Mouse (Mus musculus) gastrocnemius, adult 2 months (tissue): Measurements from ENCODE around the gene Ccdc190. TPM values are rescaled to one million over a fixed set of nuclear protein-coding genes. Genes with fewer than 3 reads are reported as not detected.

Experiments used
- DNase-seq: peaks from one replicate; pipeline ENCODE4 v3.0.0; 2022
- H3K27ac ChIP-seq: fragments of 200-600 bp; 2 replicates; pipeline ENCODE4 v1.8.1; 2022; ENCODE audit warnings: mild to moderate bottlenecking
- H3K4me3 ChIP-seq: fragments of 200-600 bp; 2 replicates; pipeline ENCODE4 v1.8.1; 2022; ENCODE audit warnings: mild to moderate bottlenecking, moderate library complexity
- CTCF ChIP-seq: fragments of 200-600 bp; IDR thresholded peaks from 2 replicates; pipeline ENCODE4 v1.8.1; 2022; ENCODE audit warnings: antibody characterized with exemption, mild to moderate bottlenecking, moderate library complexity
- intact Hi-C: fragments of 180-260 bp; cut with DNase I; formaldehyde crosslinking; loops from one replicate; pipeline ENCODE4 v1.15.1; 2025
- long read RNA-seq, 2 experiments: library from polyadenylated mRNA; stranded (forward); transcript quantifications; one replicate each; pipeline ENCODE4 v2.0.0; 2021
- total RNA-seq, 2 experiments: library from RNA; stranded (reverse); gene quantifications; 2 replicates each; pipeline ENCODE4 v1.2.3; 2021

Ccdc190 gene
- total RNA-seq = not detected
- long read RNA-seq, experiment 1 = 0 reads
- long read RNA-seq, experiment 2 = 0 reads

DNA sequence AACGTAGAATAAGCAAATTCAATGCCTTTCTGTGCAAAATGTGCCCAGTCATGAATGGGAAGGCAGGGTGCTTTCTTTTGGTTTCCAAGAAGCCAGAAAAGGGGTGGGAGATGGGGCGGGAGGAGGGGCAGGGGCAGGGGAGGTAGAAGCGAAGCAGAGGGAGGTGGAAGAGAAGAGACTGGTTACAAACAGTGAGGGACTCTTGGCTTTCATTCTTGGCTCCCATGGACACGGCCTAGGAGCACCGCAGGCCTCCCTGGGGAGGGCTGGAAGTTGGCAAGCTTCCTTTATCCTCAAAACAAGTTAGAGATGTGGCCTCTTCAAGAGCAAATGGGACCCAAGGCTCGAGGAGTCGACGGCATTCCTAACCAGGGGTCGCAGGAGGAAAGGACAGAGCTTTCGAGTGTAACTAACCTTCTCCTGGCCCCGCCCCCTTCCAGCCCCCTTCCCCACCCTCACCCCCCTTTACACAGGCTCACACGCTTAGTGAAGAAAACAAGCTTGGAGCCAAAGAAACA lies at the start of gene Ccdc190:
Gene Ccdc190, plus strand, starts transcription at position 195 of the 518 bp plus-strand sequence.
- Histone ChIP-seq H3K27ac (no peak within 1 kb of the TSS), H3K4me3 (peak within 1 kb of the TSS; percentile 13; the same call in 1 of the 2 replicates)
- peak; percentile 65 for DNase-seq
- no peak for TF ChIP-seq CTCF
- intact Hi-C loops = no loop called here

DNA sequence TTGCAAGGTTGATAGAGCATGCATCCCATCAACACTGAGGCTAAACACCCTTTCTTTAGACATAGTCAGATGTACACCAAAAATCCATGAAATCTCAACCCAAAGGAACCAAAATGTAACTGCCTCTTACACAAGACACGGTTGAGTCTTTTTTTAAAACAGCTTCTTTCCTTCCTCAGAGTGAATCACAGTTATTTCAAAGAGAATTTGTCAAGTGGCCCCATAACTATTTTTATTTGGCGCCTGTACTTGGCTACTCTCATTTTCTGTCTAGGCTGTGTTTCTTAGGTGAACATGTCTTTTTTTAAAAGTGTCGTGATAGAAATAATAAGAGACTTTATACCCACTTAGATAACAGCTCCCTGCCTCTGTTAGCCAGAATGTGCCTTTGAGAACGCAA lies 49.4 kb upstream of the Ccdc190 start:
- H3K27ac ChIP-seq = no peak overlapping the region
- no peak overlapping the region for H3K4me3 ChIP-seq
- intact Hi-C loops = no loop called here
- DNase-seq = no peak
- no peak for TF ChIP-seq CTCF

DNA sequence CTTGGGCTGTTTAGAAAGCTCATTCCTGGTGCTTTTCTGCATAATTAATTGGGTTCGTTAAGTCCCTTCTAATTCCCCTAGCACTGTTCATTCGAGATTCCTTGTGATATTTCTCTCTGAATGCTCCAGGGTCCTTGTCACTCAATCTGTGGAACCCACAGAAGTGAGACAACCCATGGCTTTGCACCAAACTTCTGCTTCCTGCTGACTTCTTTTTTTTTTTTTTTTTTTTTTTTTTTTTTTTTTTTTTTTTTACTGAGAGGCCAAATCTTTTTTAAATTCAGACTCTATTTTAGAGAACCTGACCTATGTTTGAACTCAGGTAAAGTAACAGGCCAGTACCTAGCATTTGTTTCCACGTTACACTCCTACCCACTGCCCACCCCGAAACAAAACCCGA lies 48.3 kb upstream of the Ccdc190 start:
- DNase-seq = no peak
- intact Hi-C loops = no loop called here
- Histone ChIP-seq H3K4me3 (no peak overlapping the region), H3K27ac (no peak overlapping the region)
- TF ChIP-seq CTCF = no peak

DNA sequence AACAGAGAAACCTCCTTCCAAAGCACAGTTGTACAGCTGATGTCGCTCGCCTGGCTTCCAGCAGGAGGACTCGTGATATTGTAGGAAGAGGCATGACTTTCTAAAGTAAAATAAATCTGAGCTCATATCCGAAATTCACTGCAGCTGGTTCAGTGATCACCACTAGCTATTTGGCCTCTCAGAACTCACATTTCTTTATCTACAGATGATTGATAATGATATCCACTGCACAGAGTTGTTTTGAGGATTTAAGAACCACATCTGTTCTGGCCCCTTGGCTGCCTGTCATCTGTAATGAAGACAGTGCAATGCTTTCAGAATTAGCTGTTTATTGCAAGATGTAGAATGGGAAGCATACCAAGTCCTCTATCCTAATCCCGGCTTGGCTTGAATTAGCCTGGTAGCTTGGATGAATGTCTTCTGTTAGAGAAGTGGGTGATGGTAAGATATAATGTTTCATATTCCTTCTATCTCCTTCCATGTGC lies 45.3 kb upstream of the Ccdc190 start:
- Histone ChIP-seq H3K27ac (no peak overlapping the region), H3K4me3 (no peak overlapping the region)
- no peak for TF ChIP-seq CTCF
- intact Hi-C loops = no loop called here
- no peak for DNase-seq

DNA sequence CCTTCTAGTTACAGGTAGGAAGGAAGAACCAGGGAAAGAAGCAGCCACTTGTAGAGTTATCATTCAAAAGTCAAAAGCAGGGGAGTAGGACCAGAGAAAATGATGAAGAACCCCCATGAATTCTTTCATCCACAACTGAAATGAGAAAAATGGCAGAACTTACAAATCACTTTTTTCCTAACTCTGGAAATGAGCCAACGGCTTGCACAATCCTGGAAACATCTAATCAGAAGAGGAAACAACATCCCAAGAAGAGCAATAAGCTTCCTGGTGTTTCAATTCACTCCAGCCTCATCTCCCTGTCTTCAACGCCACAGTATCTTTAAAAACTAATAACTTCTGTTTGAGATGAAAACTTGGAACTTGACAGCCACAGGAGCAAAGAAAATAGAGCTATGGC lies 39.2 kb upstream of the Ccdc190 start:
- no peak overlapping the region for H3K27ac ChIP-seq
- intact Hi-C loops = no loop called here
- DNase-seq = no peak
- TF ChIP-seq CTCF = no peak
- H3K4me3 ChIP-seq = no peak overlapping the region

DNA sequence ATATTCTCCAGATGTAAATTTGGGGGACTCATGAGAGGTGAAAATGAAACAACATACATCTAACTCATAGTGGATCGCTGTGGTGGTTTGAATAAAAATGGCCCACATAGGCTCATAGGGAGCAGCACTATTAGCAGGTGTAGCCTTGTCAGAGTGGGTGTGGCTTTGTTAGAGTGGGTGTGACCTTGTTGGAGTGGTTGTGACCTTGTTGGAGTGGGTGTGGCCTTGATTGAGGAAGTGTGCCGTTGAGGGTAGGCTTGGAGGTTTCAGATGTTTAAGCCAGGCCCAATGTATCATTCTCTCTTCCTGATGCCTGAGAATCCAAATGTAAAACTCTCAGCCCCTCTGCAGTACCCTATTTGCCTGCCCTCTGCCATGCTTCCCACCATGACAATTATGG lies 34.5 kb upstream of the Ccdc190 start:
- TF ChIP-seq CTCF = no peak
- no peak overlapping the region for H3K27ac ChIP-seq
- intact Hi-C loops = no loop called here
- H3K4me3 ChIP-seq = no peak overlapping the region
- no peak for DNase-seq

DNA sequence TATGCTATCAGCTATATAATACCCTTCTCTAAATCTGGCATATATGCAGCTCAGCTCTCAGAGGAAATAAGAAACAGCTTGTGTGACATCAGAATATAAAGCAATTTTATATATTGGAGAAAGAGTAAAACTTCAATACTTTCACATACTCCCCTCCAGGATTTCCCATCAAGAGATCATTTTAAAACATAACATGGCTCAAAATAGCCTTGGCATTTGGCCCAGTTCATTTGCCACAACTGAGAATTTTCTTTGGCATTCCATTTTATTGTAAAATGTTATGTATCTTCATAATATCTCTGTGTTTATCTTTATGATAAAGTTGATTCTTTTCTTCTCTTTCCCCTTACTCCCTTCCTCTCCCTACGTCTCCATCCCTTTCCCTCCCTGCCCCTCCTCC lies 32.8 kb upstream of the Ccdc190 start:
- DNase-seq = no peak
- H3K27ac ChIP-seq = no peak overlapping the region
- intact Hi-C loops = no loop called here
- TF ChIP-seq CTCF = no peak
- H3K4me3 ChIP-seq = no peak overlapping the region

DNA sequence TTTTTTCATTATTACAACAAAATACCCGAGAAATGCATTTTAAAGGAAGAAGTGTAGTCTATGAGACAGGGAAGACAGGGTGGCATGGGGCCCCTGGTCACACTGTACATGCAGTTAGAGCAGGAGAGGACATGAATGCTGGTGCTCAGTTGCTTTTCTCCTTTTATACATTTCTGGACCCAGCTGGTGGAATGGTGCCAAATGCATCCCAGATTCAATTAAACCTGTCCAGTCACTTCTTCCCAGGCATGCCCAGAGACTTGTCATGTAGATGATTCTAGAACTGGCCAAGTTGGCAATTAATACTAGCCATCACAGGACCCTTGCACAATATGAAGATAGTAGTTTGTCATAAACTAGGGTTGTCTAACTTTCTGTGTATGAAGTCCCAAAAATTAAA lies 30.5 kb upstream of the Ccdc190 start:
- intact Hi-C loops = no loop called here
- H3K27ac ChIP-seq = no peak overlapping the region
- no peak overlapping the region for H3K4me3 ChIP-seq
- no peak for DNase-seq
- TF ChIP-seq CTCF = no peak

DNA sequence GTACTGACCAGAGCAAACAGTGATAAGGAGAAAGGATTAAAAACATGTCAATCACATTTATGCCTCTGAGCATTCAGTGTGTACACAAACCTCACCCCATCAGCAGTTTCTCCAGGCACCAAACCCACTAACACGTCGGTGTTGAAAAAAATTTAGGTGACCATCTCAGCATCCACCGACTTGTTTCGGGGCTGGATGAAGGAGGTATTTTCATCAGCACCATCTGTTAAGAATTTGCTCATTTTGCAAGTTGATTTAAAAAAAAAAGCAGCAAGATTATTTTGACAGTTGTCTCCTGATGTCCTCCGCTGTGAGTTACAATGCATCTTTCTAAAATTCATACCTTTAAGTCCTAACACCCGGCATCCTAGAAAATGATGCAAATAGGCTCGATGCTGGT lies 29.8 kb upstream of the Ccdc190 start:
- Histone ChIP-seq H3K27ac (no peak overlapping the region), H3K4me3 (no peak overlapping the region)
- no peak for DNase-seq
- intact Hi-C loops = no loop called here
- TF ChIP-seq CTCF = no peak

DNA sequence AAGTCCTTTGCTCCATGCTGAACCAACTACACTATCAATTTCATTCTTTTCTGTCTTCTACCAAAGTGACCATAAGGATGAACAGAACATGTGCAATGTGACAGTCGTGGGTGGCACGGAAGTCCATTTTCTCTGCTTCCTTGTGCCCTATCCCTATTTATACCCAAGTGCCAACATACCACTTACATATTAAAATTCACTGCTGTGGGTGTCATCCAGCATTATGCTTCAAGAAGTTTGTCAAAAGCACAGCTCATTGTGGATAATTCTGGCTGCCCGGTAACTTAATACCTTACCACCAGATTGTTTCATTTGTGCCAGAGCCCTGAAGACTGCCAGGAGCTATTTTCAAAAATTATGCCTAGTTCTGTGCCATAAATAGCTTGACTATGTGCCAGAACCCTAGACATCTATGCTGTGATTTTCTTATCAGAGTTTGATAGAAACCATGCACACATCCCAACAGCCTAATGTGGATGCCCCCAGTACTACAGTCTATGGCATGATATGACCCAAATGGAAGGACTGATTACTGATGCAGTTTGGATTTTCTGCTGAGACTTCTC lies 27.6 kb upstream of the Ccdc190 start:
- intact Hi-C loops = no loop called here
- TF ChIP-seq CTCF = no peak
- Histone ChIP-seq H3K4me3 (no peak overlapping the region), H3K27ac (peak overlapping the region; percentile 0; the same call in 1 of the 2 replicates)
- DNase-seq = no peak

DNA sequence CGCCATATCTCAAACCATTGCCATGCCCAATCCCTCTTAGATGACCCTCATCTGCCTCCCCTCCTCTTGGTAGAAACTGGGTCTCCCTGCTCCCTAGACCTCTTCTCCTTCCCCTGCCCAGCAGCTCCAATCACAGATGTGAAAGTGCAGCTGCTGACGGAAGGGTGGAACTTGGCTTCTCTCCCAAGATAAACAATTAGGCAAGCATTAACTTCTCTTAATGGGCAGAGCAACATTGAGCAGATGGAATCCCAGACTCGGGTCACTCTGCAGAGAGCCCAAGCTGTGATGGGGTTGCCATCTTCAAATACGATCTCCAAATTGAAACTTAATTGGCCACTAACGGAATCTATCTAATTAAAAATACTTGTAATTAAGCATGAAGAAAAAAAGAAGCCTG lies 19.3 kb upstream of the Ccdc190 start:
- no peak overlapping the region for H3K27ac ChIP-seq
- TF ChIP-seq CTCF = no peak
- intact Hi-C loops = no loop called here
- no peak overlapping the region for H3K4me3 ChIP-seq
- no peak for DNase-seq

DNA sequence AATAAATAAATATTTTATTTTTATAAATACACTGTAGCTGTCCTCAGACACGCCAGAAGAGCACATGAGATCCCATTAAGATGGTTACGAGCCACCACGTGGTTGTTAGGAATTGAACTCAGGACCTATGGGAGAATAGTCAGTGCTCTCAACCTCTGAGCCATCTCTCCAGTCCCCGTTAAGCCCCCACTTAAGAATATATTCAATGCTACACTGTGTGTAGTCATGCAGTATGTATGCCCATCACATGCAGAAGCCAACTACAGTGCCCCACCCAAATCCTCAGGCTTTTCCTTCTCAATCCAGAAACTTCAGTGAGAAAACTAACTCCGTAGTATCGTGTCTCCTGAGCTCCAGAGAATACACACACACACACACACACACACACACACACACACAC lies 18.8 kb upstream of the Ccdc190 start:
- no peak for DNase-seq
- no peak for TF ChIP-seq CTCF
- Histone ChIP-seq H3K27ac (no peak overlapping the region), H3K4me3 (no peak overlapping the region)
- intact Hi-C loops = loop anchor here (10.0 kb wide), 1 partner anchor 165 kb away; the partner anchor contains the start of gene Rgs4

DNA sequence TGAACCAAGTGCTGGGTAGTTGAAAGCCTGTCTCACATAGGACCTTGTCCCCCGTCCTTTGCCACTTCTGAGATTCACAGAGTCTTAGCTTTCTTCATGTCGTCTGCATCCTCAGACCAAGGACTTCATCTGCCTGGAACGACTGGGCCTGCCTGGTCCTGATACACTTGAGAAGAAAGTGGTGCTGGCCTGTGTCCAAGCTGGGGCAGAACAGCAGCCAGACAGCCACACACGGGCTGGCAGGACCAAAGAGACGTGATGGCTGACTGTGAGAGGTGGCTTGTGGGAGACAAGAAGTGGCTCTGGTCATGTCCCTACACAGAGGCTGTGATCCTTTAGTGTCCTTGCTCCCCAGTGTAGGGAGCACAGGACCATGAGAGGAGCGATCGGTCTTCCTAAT lies 17.7 kb upstream of the Ccdc190 start:
- intact Hi-C loops = loop anchor here (10.0 kb wide), 1 partner anchor 166 kb away; the partner anchor contains the start of gene Rgs4
- no peak for TF ChIP-seq CTCF
- no peak overlapping the region for H3K4me3 ChIP-seq

DNA sequence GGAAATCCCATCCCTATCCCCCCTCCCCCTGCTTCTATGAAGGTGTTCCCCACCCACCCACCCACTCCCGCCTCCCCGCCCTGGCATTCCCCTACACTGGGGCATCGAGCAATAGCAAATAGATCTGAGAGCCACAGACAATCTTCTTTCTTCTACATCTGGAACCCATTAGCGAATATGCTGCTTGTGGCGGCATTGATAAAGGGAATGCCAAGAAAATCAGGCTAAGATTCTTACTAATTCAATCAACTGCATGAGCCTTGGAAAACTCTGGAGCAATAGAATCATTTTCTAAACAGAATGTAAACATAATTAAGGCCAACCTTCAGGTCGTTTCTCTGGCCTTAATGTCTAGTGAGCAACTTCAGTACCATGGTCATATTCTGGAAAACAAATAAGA lies 16.9 kb upstream of the Ccdc190 start:
- H3K27ac ChIP-seq = no peak overlapping the region
- no peak overlapping the region for H3K4me3 ChIP-seq
- no peak for TF ChIP-seq CTCF
- DNase-seq = no peak
- intact Hi-C loops = loop anchor here (10.0 kb wide), 1 partner anchor 167 kb away; the partner anchor contains the start of gene Rgs4

More for the DNA sequence above, 17.7 kb upstream of the Ccdc190 start:
- no peak for DNase-seq
- H3K27ac ChIP-seq = no peak overlapping the region
